Mouse (Mus musculus): Measurements from ENCODE around the gene Slc52a3. TPM values are rescaled to one million over a fixed set of nuclear protein-coding genes. Genes with fewer than 3 reads are reported as not detected.
"Not testable (repeated sequence)": the region's sequence is repeated elsewhere in the genome, so short reads cannot be mapped to it uniquely, and the experiment has no call there.

Gene Slc52a3
- polyA plus RNA-seq, 1 experiment from 2014 or later, result 6.3 TPM

- 55% methylated on average over 8 of the region's 8 CpGs for WGBS
- ATAC-seq (ENCODE audit: insufficient number of reproducible peaks, low FRiP score, low TSS enrichment, low read depth), result no peak
- peaks cover 3% of the 10 kb centered on the region; the same call in 1 of the 2 replicates for H3K4me1 ChIP-seq
Measured at GRCm38 (mm10) chr2:151986958-151987357, 9.4 kb upstream of the Slc52a3 start.

GRCm38 (mm10) chr2:151988978-151989377 is 7.3 kb upstream of the Slc52a3 start:
- no peak overlapping the region for H3K9ac ChIP-seq
- 0 out of 2 replicates have a peak, but pooled peaks cover 4% of the 10 kb centered on the region for H3K27me3 ChIP-seq
- H3K36me3 ChIP-seq, result no peaks in the 10 kb centered on the region
- ATAC-seq (ENCODE audit: insufficient number of reproducible peaks, low FRiP score, low TSS enrichment, low read depth), result no peak
- H3K4me3 ChIP-seq (replicated peaks), result no peak overlapping the region
- no peak overlapping the region for H3K27ac ChIP-seq (replicated peaks)
- no peak overlapping the region for H3K4me2 ChIP-seq (replicated peaks)
- H3K4me1 ChIP-seq, result peaks cover 3% of the 10 kb centered on the region; the same call in 1 of the 2 replicates
- no peaks in the 10 kb centered on the region for H3K9me3 ChIP-seq (replicated peaks)
- WGBS, result 71% methylated on average over 2 of the region's 2 CpGs

More at GRCm38 (mm10) chr2:151986958-151987357, 9.4 kb upstream of the Slc52a3 start:
- H3K4me2 ChIP-seq (replicated peaks), result no peak overlapping the region
- H3K36me3 ChIP-seq, result no peaks in the 10 kb centered on the region
- no peak overlapping the region for H3K27ac ChIP-seq (replicated peaks)
- H3K27me3 ChIP-seq, result no peaks in the 10 kb centered on the region
- H3K9ac ChIP-seq, result no peak overlapping the region
- H3K9me3 ChIP-seq (replicated peaks), result no peaks in the 10 kb centered on the region
- H3K4me3 ChIP-seq (replicated peaks), result no peak overlapping the region

DNA sequence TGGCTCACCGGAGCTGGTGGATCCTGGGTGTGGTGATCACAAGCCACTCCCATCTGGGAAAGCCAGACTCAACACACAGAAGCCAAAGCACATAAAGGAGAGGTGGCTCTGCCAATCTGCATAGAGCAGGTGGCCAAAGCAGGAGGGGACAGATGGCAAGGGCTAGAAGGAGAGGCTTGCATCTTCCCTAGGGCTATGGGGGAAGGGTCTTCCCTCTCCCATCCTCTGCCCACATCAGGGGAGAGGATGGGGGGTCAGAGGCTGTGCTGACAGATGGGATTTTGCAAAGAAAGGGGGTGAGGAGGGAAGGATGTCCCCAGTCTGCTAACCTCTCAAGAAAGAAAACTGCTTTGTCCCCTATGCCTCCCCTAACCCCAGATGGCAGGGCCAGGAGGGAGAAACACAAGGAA is 5.3 kb upstream of the Slc52a3 start:
- H3K9ac ChIP-seq, result no peak overlapping the region
- no peaks in the 10 kb centered on the region for H3K9me3 ChIP-seq (replicated peaks)
- no peaks in the 10 kb centered on the region for H3K36me3 ChIP-seq
- H3K4me3 ChIP-seq (replicated peaks), result no peak overlapping the region
- no peak overlapping the region for H3K27ac ChIP-seq (replicated peaks)
- H3K4me1 ChIP-seq, result peaks cover 10% of the 10 kb centered on the region; the same call in 1 of the 2 replicates
- no peak overlapping the region for H3K4me2 ChIP-seq (replicated peaks)
- ATAC-seq (ENCODE audit: insufficient number of reproducible peaks, low FRiP score, low TSS enrichment, low read depth), result no peak; the same call in 1 of the 2 replicates
- 12% methylated on average over 1 of the region's 1 CpGs for WGBS
- peaks cover 15% of the 10 kb centered on the region for H3K27me3 ChIP-seq

GRCm38 (mm10) chr2:151991446-151991845 is 4.9 kb upstream of the Slc52a3 start:
- Histone ChIP-seq H3K36me3 (no peaks in the 10 kb centered on the region), H3K27ac (replicated peaks) (no peak overlapping the region), H3K27me3 (peaks cover 20% of the 10 kb centered on the region), H3K4me1 (peaks cover 10% of the 10 kb centered on the region; the same call in 1 of the 2 replicates), H3K9ac (no peak overlapping the region), H3K4me3 (replicated peaks) (no peak overlapping the region), H3K4me2 (replicated peaks) (no peak overlapping the region), H3K9me3 (replicated peaks) (no peaks in the 10 kb centered on the region)
- WGBS, result 37% methylated on average over 5 of the region's 5 CpGs
- ATAC-seq (ENCODE audit: insufficient number of reproducible peaks, low FRiP score, low TSS enrichment, low read depth), result no peak

DNA sequence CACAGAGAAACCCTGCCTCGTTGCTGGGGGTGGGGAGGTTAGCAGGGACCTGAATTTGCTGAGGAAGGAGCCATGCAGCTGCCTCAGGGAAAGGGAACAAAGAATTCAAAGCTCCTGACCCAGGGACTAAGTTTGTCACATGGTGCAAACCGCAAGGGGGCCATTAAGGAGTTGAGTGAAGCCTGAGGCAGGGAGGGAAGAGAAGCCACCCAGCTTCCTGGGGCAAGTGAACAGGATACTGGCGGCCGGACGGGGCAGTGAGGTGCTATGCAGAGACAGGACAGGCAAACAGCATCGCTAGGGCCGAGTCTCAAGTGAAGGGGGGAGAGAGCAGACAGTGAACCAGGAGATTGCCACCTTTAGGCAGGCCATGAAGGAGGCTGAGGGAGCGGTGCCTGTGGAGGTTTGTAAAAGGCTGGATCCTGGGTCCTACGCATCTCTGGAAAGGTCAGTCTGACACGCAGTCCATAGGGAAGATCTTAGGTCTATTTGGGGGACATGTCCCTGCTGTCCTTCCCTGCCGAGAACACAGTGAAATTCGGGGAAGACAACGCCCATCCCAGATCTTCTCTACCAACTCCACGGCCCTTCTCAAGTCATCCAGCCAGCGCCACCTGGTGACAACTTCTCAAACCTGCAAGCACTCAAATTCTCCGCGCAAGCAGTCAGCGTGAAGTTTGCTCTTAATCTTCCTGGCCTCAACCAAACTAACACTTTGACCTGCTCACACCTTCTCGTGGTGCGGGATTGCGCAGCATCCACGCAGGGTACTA is 1.8 kb upstream of the Slc52a3 start:
- Histone ChIP-seq H3K4me1 (peaks cover 15% of the 10 kb centered on the region; the same call in 1 of the 2 replicates), H3K36me3 (no peaks in the 10 kb centered on the region), H3K9me3 (replicated peaks) (no peaks in the 10 kb centered on the region), H3K4me2 (replicated peaks) (peak overlapping the region; percentile 47), H3K27me3 (peaks cover 36% of the 10 kb centered on the region), H3K27ac (replicated peaks) (no peak overlapping the region), H3K4me3 (replicated peaks) (peak overlapping the region; percentile 25; the same call in 1 of the 2 replicates), H3K9ac (no peak overlapping the region)
- WGBS, result 3% methylated on average over 22 of the region's 22 CpGs
- no peak for ATAC-seq (ENCODE audit: insufficient number of reproducible peaks, low FRiP score, low TSS enrichment, low read depth)

- not testable (repeated sequence) for H3K9ac ChIP-seq; H3K9me3 ChIP-seq (replicated peaks); H3K4me2 ChIP-seq (replicated peaks); ATAC-seq (ENCODE audit: insufficient number of reproducible peaks, low FRiP score, low TSS enrichment, low read depth); H3K27ac ChIP-seq (replicated peaks); H3K36me3 ChIP-seq; H3K4me3 ChIP-seq (replicated peaks)
- Histone ChIP-seq H3K4me1 (peaks cover 21% of the 10 kb centered on the region; the same call in 1 of the 2 replicates), H3K27me3 (peaks cover 53% of the 10 kb centered on the region)
- 47% methylated on average over 2 of the region's 2 CpGs for WGBS
Measured at GRCm38 (mm10) chr2:151997190-151997575, 872 bp downstream of the Slc52a3 start.

- peaks cover 21% of the 10 kb centered on the region; the same call in 1 of the 2 replicates for H3K4me1 ChIP-seq
- H3K9me3 ChIP-seq (replicated peaks), result no peaks in the 10 kb centered on the region
- no peak overlapping the region for H3K4me2 ChIP-seq (replicated peaks)
- no peak overlapping the region for H3K9ac ChIP-seq
- no peak for ATAC-seq (ENCODE audit: insufficient number of reproducible peaks, low FRiP score, low TSS enrichment, low read depth)
- WGBS, result 39% methylated on average over 8 of the region's 8 CpGs
- H3K27me3 ChIP-seq, result peaks cover 53% of the 10 kb centered on the region
- H3K4me3 ChIP-seq (replicated peaks), result no peak overlapping the region
- H3K36me3 ChIP-seq, result no peaks in the 10 kb centered on the region
- no peak overlapping the region for H3K27ac ChIP-seq (replicated peaks)
Measured at GRCm38 (mm10) chr2:151997776-151998504, 1.6 kb downstream of the Slc52a3 start.

GRCm38 (mm10) chr2:151998505-151998899 is 2.2 kb downstream of the Slc52a3 start:
- Histone ChIP-seq H3K27ac (replicated peaks) (no peak overlapping the region), H3K9ac (no peak overlapping the region), H3K9me3 (replicated peaks) (no peaks in the 10 kb centered on the region), H3K4me1 (peaks cover 21% of the 10 kb centered on the region; the same call in 1 of the 2 replicates), H3K27me3 (peaks cover 49% of the 10 kb centered on the region), H3K4me3 (replicated peaks) (no peak overlapping the region), H3K36me3 (no peaks in the 10 kb centered on the region), H3K4me2 (replicated peaks) (no peak overlapping the region)
- no peak for ATAC-seq (ENCODE audit: insufficient number of reproducible peaks, low FRiP score, low TSS enrichment, low read depth)
- 62% methylated on average over 9 of the region's 9 CpGs for WGBS

DNA sequence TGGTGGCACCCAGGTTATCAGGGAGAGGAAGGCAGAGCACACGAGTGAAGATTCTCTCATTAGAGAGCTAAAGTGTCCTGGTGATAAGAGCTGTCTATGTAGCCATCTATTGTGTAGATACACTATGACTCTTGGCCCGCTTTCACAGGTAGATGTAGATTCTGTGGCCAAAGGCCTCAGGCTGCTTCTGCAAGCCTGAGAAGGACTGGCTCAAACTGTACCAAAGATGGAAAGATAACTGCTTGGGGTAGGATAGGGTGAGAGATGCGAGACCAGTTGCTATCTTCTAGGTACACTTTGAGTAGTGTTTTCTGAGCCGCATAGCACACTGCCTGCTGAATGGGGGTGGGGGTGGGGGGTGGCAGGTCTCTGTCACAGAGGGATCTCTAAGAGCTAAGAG is 2.6 kb downstream of the Slc52a3 start:
- 66% methylated on average over 4 of the region's 4 CpGs for WGBS

DNA sequence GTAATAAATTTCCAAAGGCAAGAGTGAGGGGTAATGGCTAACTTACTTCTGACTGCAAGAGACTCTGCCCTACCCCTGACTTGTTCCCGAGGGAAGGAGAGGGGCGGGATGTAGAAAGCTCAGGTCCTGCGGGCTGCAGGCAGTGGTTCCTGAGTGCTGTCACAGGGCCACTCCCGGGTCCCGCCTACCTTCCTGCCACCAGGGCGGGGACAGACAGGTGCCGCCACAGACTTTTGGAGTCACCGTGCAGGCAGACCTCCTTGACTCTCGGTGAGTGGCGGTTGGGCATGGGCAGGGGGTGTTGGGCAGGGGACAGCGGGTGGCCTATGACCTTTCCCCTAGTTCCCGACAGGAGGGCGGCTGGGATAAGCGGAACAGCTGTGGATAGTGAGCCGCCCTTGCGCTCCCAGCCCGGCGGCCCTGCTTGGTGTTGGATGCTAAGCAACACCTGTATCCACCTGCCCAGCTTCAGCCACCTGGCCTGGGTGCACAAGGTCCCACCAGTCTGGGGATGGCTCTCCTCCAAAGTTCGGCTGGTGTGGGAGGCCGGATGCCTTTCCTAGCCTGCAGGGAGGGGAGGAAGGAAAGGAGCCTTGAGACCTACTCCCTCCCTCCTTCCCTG is 3.5 kb downstream of the Slc52a3 start:
- H3K4me2 ChIP-seq (replicated peaks), result 0 out of 2 replicates have a peak overlapping the region, but pooled peaks have one; percentile 3
- H3K27ac ChIP-seq (replicated peaks), result no peak overlapping the region
- no peaks in the 10 kb centered on the region for H3K9me3 ChIP-seq (replicated peaks)
- H3K4me1 ChIP-seq, result peaks cover 15% of the 10 kb centered on the region; the same call in 1 of the 2 replicates
- peaks cover 49% of the 10 kb centered on the region for H3K27me3 ChIP-seq
- H3K9ac ChIP-seq, result no peak overlapping the region
- WGBS, result 10% methylated on average over 20 of the region's 20 CpGs
- H3K4me3 ChIP-seq (replicated peaks), result no peak overlapping the region
- H3K36me3 ChIP-seq, result no peaks in the 10 kb centered on the region
- no peak for ATAC-seq (ENCODE audit: insufficient number of reproducible peaks, low FRiP score, low TSS enrichment, low read depth)

More for the DNA sequence above, 2.6 kb downstream of the Slc52a3 start:
- Histone ChIP-seq H3K9ac (no peak overlapping the region), H3K4me2 (replicated peaks) (no peak overlapping the region), H3K9me3 (replicated peaks) (no peaks in the 10 kb centered on the region), H3K27ac (replicated peaks) (no peak overlapping the region), H3K4me1 (peaks cover 21% of the 10 kb centered on the region; the same call in 1 of the 2 replicates), H3K27me3 (peaks cover 49% of the 10 kb centered on the region), H3K36me3 (no peaks in the 10 kb centered on the region), H3K4me3 (replicated peaks) (no peak overlapping the region)
- no peak for ATAC-seq (ENCODE audit: insufficient number of reproducible peaks, low FRiP score, low TSS enrichment, low read depth)

GRCm38 (mm10) chr2:152000291-152000679 is 4.0 kb downstream of the Slc52a3 start:
- WGBS, result 40% methylated on average over 3 of the region's 3 CpGs
- Histone ChIP-seq H3K9me3 (replicated peaks) (no peaks in the 10 kb centered on the region), H3K4me2 (replicated peaks) (no peak overlapping the region), H3K27me3 (peaks cover 44% of the 10 kb centered on the region), H3K27ac (replicated peaks) (no peak overlapping the region), H3K4me1 (peaks cover 11% of the 10 kb centered on the region; the same call in 1 of the 2 replicates), H3K4me3 (replicated peaks) (no peak overlapping the region), H3K9ac (no peak overlapping the region), H3K36me3 (no peaks in the 10 kb centered on the region)
- no peak for ATAC-seq (ENCODE audit: insufficient number of reproducible peaks, low FRiP score, low TSS enrichment, low read depth)
